ENCODE assay signal across 7 mouse cellular contexts in genomic region chr9:106454071-106454761, GRCm38 (mm10). TPM values are rescaled to one million over a fixed set of nuclear protein-coding genes. Genes with fewer than 3 reads are reported as not detected.
DNase-seq lines count a peak whose midpoint lies in the region; ATAC-seq and TF ChIP-seq lines count a peak whose summit lies in the region.

No protein-coding gene starts in this region.

- no peak for TF ChIP-seq CTCF in midbrain, postnatal 0 days (IDR thresholded peaks at IDR 0.05)

- peak overlapping the region; percentile 88 for H3K4me2 ChIP-seq in lung, embryonic 16.5 days (ENCODE audit: low read depth, low read length)
- H3K4me2 ChIP-seq in hindbrain, embryonic 16.5 days (ENCODE audit: low read length) = peak overlapping the region; percentile 62
- H3K4me2 ChIP-seq in midbrain, postnatal 0 days (ENCODE audit: low read depth, low read length, poor library complexity, severe bottlenecking) = peak overlapping the region; percentile 85

- peak overlapping the region; percentile 83 for H3K27ac ChIP-seq in lung, embryonic 16.5 days (ENCODE audit: low read length)
- peak overlapping the region; percentile 92 for H3K27ac ChIP-seq in hindbrain, embryonic 16.5 days (ENCODE audit: low read depth, low read length)
- peak overlapping the region; percentile 89 for H3K27ac ChIP-seq in midbrain, postnatal 0 days (ENCODE audit: low read depth, low read length)

- 3% methylated on average over 18 of the region's 20 CpGs for WGBS in lung, embryonic 16.5 days
- WGBS in hindbrain, embryonic 16.5 days = 3% methylated on average over 13 of the region's 20 CpGs
- 0% methylated on average over 15 of the region's 20 CpGs for WGBS in midbrain, postnatal 0 days

- H3K9me3 ChIP-seq in lung, embryonic 16.5 days (ENCODE audit: control insufficient read depth, low read length) = no peaks in the 10 kb centered on the region
- H3K9me3 ChIP-seq in hindbrain, embryonic 16.5 days (ENCODE audit: control insufficient read depth, low read length) = no peaks in the 10 kb centered on the region
- no peaks in the 10 kb centered on the region for H3K9me3 ChIP-seq in midbrain, postnatal 0 days (ENCODE audit: low read length)

- peaks cover 49% of the 10 kb centered on the region for H3K4me1 ChIP-seq in lung, embryonic 16.5 days (replicated peaks; ENCODE audit: control insufficient read depth, insufficient read depth, low read length)
- H3K4me1 ChIP-seq in hindbrain, embryonic 16.5 days (ENCODE audit: control insufficient read depth, insufficient read depth, low read depth, low read length) = peaks cover 49% of the 10 kb centered on the region
- H3K4me1 ChIP-seq in midbrain, postnatal 0 days (ENCODE audit: insufficient read depth, low read length) = peaks cover 37% of the 10 kb centered on the region

- ATAC-seq in lung, embryonic 16.5 days (ENCODE audit: low read depth) = peak; percentile 10
- peak; percentile 15 for ATAC-seq in hindbrain, embryonic 16.5 days
- ATAC-seq in midbrain, postnatal 0 days (ENCODE audit: low FRiP score) = peak; percentile 13; the same call in 1 of the 2 replicates

- no peak for DNase-seq in lung, adult 18-20 months
- DNase-seq in embryo, embryonic 11 days = peak; percentile 75
- peak; percentile 50 for DNase-seq in midbrain, postnatal 0 days (ENCODE audit: low spot score)
- DNase-seq in thymus, postnatal 4 days = no peak
- no peak for DNase-seq in left cerebral cortex, adult 18-20 months (ENCODE audit: low spot score in 2 of 2)

- no peaks in the 10 kb centered on the region for H3K36me3 ChIP-seq in lung, embryonic 16.5 days (ENCODE audit: control insufficient read depth, insufficient read depth, low read length)
- H3K36me3 ChIP-seq in hindbrain, embryonic 16.5 days (ENCODE audit: control insufficient read depth, insufficient read depth, low read length) = no peaks in the 10 kb centered on the region
- peaks cover 5% of the 10 kb centered on the region; the same call in 1 of the 2 replicates for H3K36me3 ChIP-seq in midbrain, postnatal 0 days (ENCODE audit: insufficient read depth, low read length)

- no peaks in the 10 kb centered on the region for H3K27me3 ChIP-seq in lung, embryonic 16.5 days (ENCODE audit: control insufficient read depth, insufficient read depth, low read depth, low read length)
- H3K27me3 ChIP-seq in hindbrain, embryonic 16.5 days (replicated peaks; ENCODE audit: control insufficient read depth, insufficient read depth, low read length) = no peaks in the 10 kb centered on the region
- H3K27me3 ChIP-seq in midbrain, postnatal 0 days (ENCODE audit: insufficient read depth, low read length) = no peaks in the 10 kb centered on the region

- peak overlapping the region; percentile 70 for H3K4me3 ChIP-seq in lung, embryonic 16.5 days (ENCODE audit: low read length)
- peak overlapping the region; percentile 73 for H3K4me3 ChIP-seq in hindbrain, embryonic 16.5 days (ENCODE audit: low read length)
- peak overlapping the region; percentile 65 for H3K4me3 ChIP-seq in midbrain, postnatal 0 days (ENCODE audit: low read depth, low read length)

- peak overlapping the region; percentile 82 for H3K9ac ChIP-seq in lung, embryonic 16.5 days (ENCODE audit: low read length)
- peak overlapping the region; percentile 93 for H3K9ac ChIP-seq in hindbrain, embryonic 16.5 days (ENCODE audit: low read depth, low read length)
- H3K9ac ChIP-seq in midbrain, postnatal 0 days (replicated peaks; ENCODE audit: low read length, poor library complexity, severe bottlenecking) = peak overlapping the region; percentile 96

RNA-seq across cellular contexts. Expression of gene Pcbp4, which starts 1.1 kb away (rescaled TPM):
- 58.6 and 60.7 TPM in 2 replicates for polyA plus RNA-seq in lung, embryonic 16.5 days (2015; fragmentation: Nextera tagmentation; extraction: Ambion mirVana)
- 228 and 235 TPM in 2 replicates for polyA plus RNA-seq in hindbrain, embryonic 16.5 days (2015; fragmentation: Nextera tagmentation; extraction: Ambion mirVana)
- total RNA-seq in midbrain, postnatal 0 days (2014; rRNA removed) = 543 and 647 TPM in 2 replicates
- 242 and 248 TPM in 2 replicates for polyA plus RNA-seq in midbrain, postnatal 0 days (2015; fragmentation: Nextera tagmentation; extraction: Ambion mirVana)
- 100 to 1,000 TPM; 207 to 212 TPM for total RNA-seq in left cerebral cortex, adult 18-20 months (2021)

RNA-seq across cellular contexts. Expression of gene Abhd14a, which starts 6.7 kb away (rescaled TPM):
- 52.8 and 56.0 TPM in 2 replicates for polyA plus RNA-seq in lung, embryonic 16.5 days (2015; fragmentation: Nextera tagmentation; extraction: Ambion mirVana)
- polyA plus RNA-seq in hindbrain, embryonic 16.5 days (2015; fragmentation: Nextera tagmentation; extraction: Ambion mirVana) = 83.8 and 87.8 TPM in 2 replicates
- 69.8 and 73.8 TPM in 2 replicates for total RNA-seq in midbrain, postnatal 0 days (2014; rRNA removed)
- polyA plus RNA-seq in midbrain, postnatal 0 days (2015; fragmentation: Nextera tagmentation; extraction: Ambion mirVana) = 72.3 and 74.5 TPM in 2 replicates
- 10 to 100 TPM; 35.3 to 36.5 TPM for total RNA-seq in left cerebral cortex, adult 18-20 months (2021)

RNA-seq across cellular contexts. Expression of gene Abhd14b, which starts 7.0 kb away (rescaled TPM):
- 18.0 and 21.8 TPM in 2 replicates for polyA plus RNA-seq in lung, embryonic 16.5 days (2015; fragmentation: Nextera tagmentation; extraction: Ambion mirVana)
- 12.1 and 13.2 TPM in 2 replicates for polyA plus RNA-seq in hindbrain, embryonic 16.5 days (2015; fragmentation: Nextera tagmentation; extraction: Ambion mirVana)
- 16.2 and 18.4 TPM in 2 replicates for total RNA-seq in midbrain, postnatal 0 days (2014; rRNA removed)
- polyA plus RNA-seq in midbrain, postnatal 0 days (2015; fragmentation: Nextera tagmentation; extraction: Ambion mirVana) = 12.6 and 13.8 TPM in 2 replicates
- 10 to 100 TPM; 12.5 to 12.7 TPM for total RNA-seq in left cerebral cortex, adult 18-20 months (2021)

RNA-seq across cellular contexts. Expression of gene Gpr62, which starts 11.5 kb away (rescaled TPM):
- polyA plus RNA-seq in lung, embryonic 16.5 days (2015; fragmentation: Nextera tagmentation; extraction: Ambion mirVana) = 0.18 TPM in 2 replicates
- polyA plus RNA-seq in hindbrain, embryonic 16.5 days (2015; fragmentation: Nextera tagmentation; extraction: Ambion mirVana) = 1.3 and 1.4 TPM in 2 replicates
- total RNA-seq in midbrain, postnatal 0 days (2014; rRNA removed) = 1.8 and 2.2 TPM in 2 replicates
- 2.9 and 3.1 TPM in 2 replicates for polyA plus RNA-seq in midbrain, postnatal 0 days (2015; fragmentation: Nextera tagmentation; extraction: Ambion mirVana)
- 1 to 10 TPM; 9.0 to 9.6 TPM for total RNA-seq in left cerebral cortex, adult 18-20 months (2021)

RNA-seq across cellular contexts. Expression of gene Acy1, which starts 16.1 kb away (rescaled TPM):
- polyA plus RNA-seq in lung, embryonic 16.5 days (2015; fragmentation: Nextera tagmentation; extraction: Ambion mirVana) = 25.0 and 29.7 TPM in 2 replicates
- 26.2 and 26.6 TPM in 2 replicates for polyA plus RNA-seq in hindbrain, embryonic 16.5 days (2015; fragmentation: Nextera tagmentation; extraction: Ambion mirVana)
- 11.4 and 22.6 TPM in 2 replicates for total RNA-seq in midbrain, postnatal 0 days (2014; rRNA removed)
- 13.3 and 17.0 TPM in 2 replicates for polyA plus RNA-seq in midbrain, postnatal 0 days (2015; fragmentation: Nextera tagmentation; extraction: Ambion mirVana)
- total RNA-seq in left cerebral cortex, adult 18-20 months (2021) = 10 to 100 TPM; 15.6 to 19.4 TPM

Comparison
In these comparisons a context has a peak if more than half of its experiments do, and no peak if none do; other contexts are left out.
1. DNase-seq: peak in embryo, embryonic 11 days (single experiment) and midbrain, postnatal 0 days (single experiment); none in lung, adult 18-20 months (0 of 2), thymus, postnatal 4 days (single experiment) and left cerebral cortex, adult 18-20 months (0 of 2).
2. Peak in every context shown above with its lines, with median percentiles within 50 percentile points of each other: ATAC-seq, H3K27ac ChIP-seq, H3K4me2 ChIP-seq, H3K4me3 ChIP-seq and H3K9ac ChIP-seq.